Mouse (Mus musculus): Measurements from ENCODE around the gene Vmn1r197. TPM values are rescaled to one million over a fixed set of nuclear protein-coding genes. Genes with fewer than 3 reads are reported as not detected.
"Not testable (repeated sequence)": the region's sequence is repeated elsewhere in the genome, so short reads cannot be mapped to it uniquely, and the experiment has no call there.

The Vmn1r197 gene
- polyA plus RNA-seq, 1 experiment from 2014 or later: not detected

- no peaks in the 10 kb centered on the region for H3K27me3 ChIP-seq (ENCODE audit: control insufficient read depth, insufficient read depth, low read depth, low read length)
- no peak for ATAC-seq (ENCODE audit: low read depth)
- no peaks in the 10 kb centered on the region for H3K4me1 ChIP-seq (ENCODE audit: control insufficient read depth, low read depth, low read length)
- no peak overlapping the region for H3K4me3 ChIP-seq (ENCODE audit: low read depth, low read length)
- no peak overlapping the region for H3K9ac ChIP-seq (ENCODE audit: low read depth, low read length)
- WGBS (ENCODE audit: insufficient replicate concordance): 67% methylated on average over 1 of the region's 1 CpGs
- no peaks in the 10 kb centered on the region for H3K9me3 ChIP-seq (replicated peaks; ENCODE audit: control insufficient read depth, low read length)
- H3K36me3 ChIP-seq (ENCODE audit: control insufficient read depth, insufficient read depth): no peaks in the 10 kb centered on the region
- no peak overlapping the region for H3K27ac ChIP-seq (ENCODE audit: low read length)
- H3K4me2 ChIP-seq (ENCODE audit: low read depth, low read length): no peak overlapping the region
Observed at GRCm38 (mm10) chr13:22350813-22351212, 26.4 kb downstream of the Vmn1r197 start.

- no peaks in the 10 kb centered on the region for H3K27me3 ChIP-seq (ENCODE audit: control insufficient read depth, insufficient read depth, low read depth, low read length)
- ATAC-seq (ENCODE audit: low read depth): no peak
- no peak within 1 kb of the TSS for H3K9ac ChIP-seq (ENCODE audit: low read depth, low read length)
- H3K9me3 ChIP-seq (replicated peaks; ENCODE audit: control insufficient read depth, low read length): no peaks in the 10 kb centered on the region
- H3K4me3 ChIP-seq (ENCODE audit: low read depth, low read length): no peak within 1 kb of the TSS
- no peaks in the 10 kb centered on the region for H3K4me1 ChIP-seq (ENCODE audit: control insufficient read depth, low read depth, low read length)
- no peaks in the 10 kb centered on the region for H3K36me3 ChIP-seq (ENCODE audit: control insufficient read depth, insufficient read depth)
- no peak within 1 kb of the TSS for H3K27ac ChIP-seq (ENCODE audit: low read length)
- 52% methylated on average over 2 of the region's 2 CpGs for WGBS (ENCODE audit: insufficient replicate concordance)
- H3K4me2 ChIP-seq (ENCODE audit: low read depth, low read length): no peak within 1 kb of the TSS
Observed at GRCm38 (mm10) chr13:22379518-22379917, 55.1 kb downstream of the Vmn1r197 start, which contains the start of gene Vmn1r199. Vmn1r199 (plus strand) TSS chr13:22379818.

DNA sequence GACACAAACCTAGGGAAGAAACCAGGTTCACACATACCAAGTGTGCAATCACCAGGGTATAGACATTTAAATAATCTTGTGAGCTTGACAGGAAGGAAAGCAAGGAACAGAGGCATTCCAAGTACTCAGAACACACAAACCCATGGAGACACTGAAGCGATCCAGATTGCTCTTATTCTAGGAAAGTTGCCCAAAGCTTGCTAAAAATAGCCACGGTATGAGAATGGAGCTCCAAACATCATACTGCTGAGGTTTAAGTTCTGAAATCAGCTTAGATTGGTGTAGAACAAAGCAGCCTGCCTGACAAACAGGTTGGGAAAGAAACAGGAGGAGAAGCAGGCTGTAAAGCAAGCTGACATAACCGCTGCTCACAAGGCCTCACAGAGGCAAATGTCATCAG, 56.7 kb downstream of the Vmn1r197 start:
- not testable (repeated sequence) for H3K27ac ChIP-seq (ENCODE audit: low read length); H3K9ac ChIP-seq (ENCODE audit: low read depth, low read length); H3K4me2 ChIP-seq (ENCODE audit: low read depth, low read length); H3K36me3 ChIP-seq (ENCODE audit: control insufficient read depth, insufficient read depth); H3K27me3 ChIP-seq (ENCODE audit: control insufficient read depth, insufficient read depth, low read depth, low read length); H3K4me1 ChIP-seq (ENCODE audit: control insufficient read depth, low read depth, low read length); ATAC-seq (ENCODE audit: low read depth); H3K4me3 ChIP-seq (ENCODE audit: low read depth, low read length); H3K9me3 ChIP-seq (replicated peaks; ENCODE audit: control insufficient read depth, low read length)
- 44% methylated on average over 3 of the region's 3 CpGs for WGBS (ENCODE audit: insufficient replicate concordance)

Other genes starting within 250 kb of the Vmn1r197 start
- not detected in 2 replicates for gene Vmn1r188, start 240.1 kb upstream of the Vmn1r197 start, polyA plus RNA-seq (2015; fragmentation: Nextera tagmentation; extraction: Ambion mirVana)
- gene Vmn1r189, start 218.8 kb upstream of the Vmn1r197 start, polyA plus RNA-seq (2015; fragmentation: Nextera tagmentation; extraction: Ambion mirVana): not detected in 2 replicates
- not detected in 2 replicates for gene Vmn1r191, start 140.6 kb upstream of the Vmn1r197 start, polyA plus RNA-seq (2015; fragmentation: Nextera tagmentation; extraction: Ambion mirVana)
- not detected in 2 replicates for gene Vmn1r192, start 133.4 kb upstream of the Vmn1r197 start, polyA plus RNA-seq (2015; fragmentation: Nextera tagmentation; extraction: Ambion mirVana)
- not detected in 2 replicates for gene Vmn1r193, start 101.4 kb upstream of the Vmn1r197 start, polyA plus RNA-seq (2015; fragmentation: Nextera tagmentation; extraction: Ambion mirVana)
- not detected in 2 replicates for gene Vmn1r194, start 80.4 kb upstream of the Vmn1r197 start, polyA plus RNA-seq (2015; fragmentation: Nextera tagmentation; extraction: Ambion mirVana)
- gene Vmn1r195, start 54.1 kb upstream of the Vmn1r197 start, polyA plus RNA-seq (2015; fragmentation: Nextera tagmentation; extraction: Ambion mirVana): not detected in 2 replicates
- gene Vmn1r196, start 34.7 kb upstream of the Vmn1r197 start, polyA plus RNA-seq (2015; fragmentation: Nextera tagmentation; extraction: Ambion mirVana): not detected in 2 replicates
- gene Vmn1r198, start 25.8 kb downstream of the Vmn1r197 start, polyA plus RNA-seq (2015; fragmentation: Nextera tagmentation; extraction: Ambion mirVana): not detected in 2 replicates
- not detected in 2 replicates for gene Vmn1r199, start 55.2 kb downstream of the Vmn1r197 start, polyA plus RNA-seq (2015; fragmentation: Nextera tagmentation; extraction: Ambion mirVana)
- gene Vmn1r200, start 65.8 kb downstream of the Vmn1r197 start, polyA plus RNA-seq (2015; fragmentation: Nextera tagmentation; extraction: Ambion mirVana): not detected in 2 replicates
- not detected in 2 replicates for gene Vmn1r201, start 147.3 kb downstream of the Vmn1r197 start, polyA plus RNA-seq (2015; fragmentation: Nextera tagmentation; extraction: Ambion mirVana)
- not detected in 2 replicates for gene Vmn1r202, start 180.8 kb downstream of the Vmn1r197 start, polyA plus RNA-seq (2015; fragmentation: Nextera tagmentation; extraction: Ambion mirVana)
- not detected in 2 replicates for gene Vmn1r203, start 193.5 kb downstream of the Vmn1r197 start, polyA plus RNA-seq (2015; fragmentation: Nextera tagmentation; extraction: Ambion mirVana)
- gene Vmn1r204, start 228.6 kb downstream of the Vmn1r197 start, polyA plus RNA-seq (2015; fragmentation: Nextera tagmentation; extraction: Ambion mirVana): not detected in 2 replicates

Data from liver, embryonic 16.5 days (tissue).